Mouse (Mus musculus): ENCODE data around the gene Prm2.
A peak's percentile ranks its signal among the peaks of the same experiment; 100 is the strongest.

The Prm2 gene

DNA sequence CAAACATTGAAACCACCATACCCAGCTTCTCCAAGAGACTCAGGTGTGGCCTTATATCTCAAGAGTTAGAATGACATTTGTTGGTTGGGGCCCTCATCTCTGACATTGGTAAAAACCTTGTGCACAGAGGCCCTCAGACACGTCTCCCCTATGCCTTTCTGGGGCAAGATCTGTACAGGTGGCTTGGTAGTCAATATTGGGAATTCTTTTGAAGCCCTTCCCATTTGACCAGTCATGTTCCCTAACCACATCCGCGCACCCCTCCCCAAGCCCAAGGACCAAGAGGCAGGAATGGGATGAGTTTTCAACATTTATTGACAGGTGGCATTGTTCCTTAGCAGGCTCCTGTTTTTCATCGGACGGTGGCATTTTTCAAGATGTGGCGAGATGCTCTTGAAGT is at the start of gene Prm2:
Gene Prm2 (minus strand): TSS at position 101 of the 400 bp plus-strand sequence.
- no peak for DNase-seq (ENCODE audit: extremely low spot score)

GRCm38 (mm10) chr16:10844319-10844670 is 48.4 kb upstream of the Prm2 start:
- DNase-seq (ENCODE audit: extremely low spot score) = no peak

GRCm38 (mm10) chr16:10843486-10844318 is 47.8 kb upstream of the Prm2 start:
- peak; percentile 58 for DNase-seq (ENCODE audit: extremely low spot score)

DNA sequence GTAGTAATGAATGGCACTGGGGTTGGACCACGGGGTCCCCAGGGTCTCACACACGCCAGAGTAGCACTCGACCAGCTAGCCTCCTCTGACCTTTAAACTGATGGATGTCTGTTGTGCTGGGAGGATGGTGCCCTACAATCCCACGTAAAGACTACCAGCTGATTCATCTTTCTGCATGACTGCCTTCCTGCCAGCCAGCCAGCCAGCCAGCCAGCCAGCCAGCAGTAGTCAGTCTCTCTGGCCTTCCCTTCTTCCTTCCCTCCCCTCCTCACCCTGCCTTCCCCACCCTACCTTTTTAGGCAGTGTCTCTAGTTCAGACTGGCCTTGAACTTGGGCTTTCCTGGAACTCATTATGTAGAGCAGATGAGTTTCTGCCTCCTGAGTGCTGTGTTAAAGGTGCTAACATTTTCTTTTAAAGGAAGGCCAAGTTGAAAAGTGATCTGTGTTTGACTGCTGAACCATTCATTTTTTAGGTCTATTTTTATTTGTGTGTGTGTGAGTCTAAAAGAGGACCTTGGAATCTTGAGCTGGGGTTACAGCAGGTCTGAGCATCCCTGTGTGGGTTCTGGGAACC is 46.4 kb upstream of the Prm2 start:
- DNase-seq (ENCODE audit: extremely low spot score) = no peak

GRCm38 (mm10) chr16:10840018-10840417 is 44.1 kb upstream of the Prm2 start:
- no peak for DNase-seq (ENCODE audit: extremely low spot score)

GRCm38 (mm10) chr16:10838487-10839245 is 42.7 kb upstream of the Prm2 start:
- DNase-seq (ENCODE audit: extremely low spot score) = no peak

- DNase-seq (ENCODE audit: extremely low spot score) = no peak
Observed at GRCm38 (mm10) chr16:10837903-10838302, 42.0 kb upstream of the Prm2 start.

- no peak for DNase-seq (ENCODE audit: extremely low spot score)
Observed at GRCm38 (mm10) chr16:10837250-10837649, 41.3 kb upstream of the Prm2 start.

GRCm38 (mm10) chr16:10836388-10836787 is 40.5 kb upstream of the Prm2 start:
- DNase-seq (ENCODE audit: extremely low spot score) = no peak

- peak; percentile 90 for DNase-seq (ENCODE audit: extremely low spot score)
Observed at GRCm38 (mm10) chr16:10834911-10835587, 39.1 kb upstream of the Prm2 start, which contains the start of gene Rmi2. Gene Rmi2, plus strand, starts transcription at chr16:10835059.

GRCm38 (mm10) chr16:10834542-10834910 is 38.6 kb upstream of the Prm2 start:
- no peak for DNase-seq (ENCODE audit: extremely low spot score)

DNA sequence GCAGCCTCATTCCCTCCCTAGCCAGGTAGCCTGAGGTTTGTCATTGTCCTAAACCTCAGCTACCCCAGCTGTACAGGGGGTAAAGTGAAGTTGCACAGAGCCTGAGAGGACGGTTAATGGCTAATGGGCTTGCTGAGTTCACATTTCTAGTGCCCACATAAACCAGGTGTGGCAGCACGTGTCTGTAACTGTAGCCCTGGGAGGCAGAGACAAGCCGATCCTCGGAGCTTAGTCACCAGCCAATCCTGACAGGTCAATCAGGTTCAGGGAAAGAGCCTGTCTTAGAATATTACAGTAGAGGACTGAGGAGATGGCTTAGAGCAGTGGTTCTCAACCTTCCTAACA is 32.5 kb upstream of the Prm2 start:
- DNase-seq (ENCODE audit: extremely low spot score) = no peak

- no peak for DNase-seq (ENCODE audit: extremely low spot score)
Observed at GRCm38 (mm10) chr16:10827766-10828460, 32.0 kb upstream of the Prm2 start.

- DNase-seq (ENCODE audit: extremely low spot score) = no peak
Observed at GRCm38 (mm10) chr16:10827269-10827668, 31.3 kb upstream of the Prm2 start.

- no peak for DNase-seq (ENCODE audit: extremely low spot score)
Observed at GRCm38 (mm10) chr16:10825840-10826239, 29.9 kb upstream of the Prm2 start.

DNA sequence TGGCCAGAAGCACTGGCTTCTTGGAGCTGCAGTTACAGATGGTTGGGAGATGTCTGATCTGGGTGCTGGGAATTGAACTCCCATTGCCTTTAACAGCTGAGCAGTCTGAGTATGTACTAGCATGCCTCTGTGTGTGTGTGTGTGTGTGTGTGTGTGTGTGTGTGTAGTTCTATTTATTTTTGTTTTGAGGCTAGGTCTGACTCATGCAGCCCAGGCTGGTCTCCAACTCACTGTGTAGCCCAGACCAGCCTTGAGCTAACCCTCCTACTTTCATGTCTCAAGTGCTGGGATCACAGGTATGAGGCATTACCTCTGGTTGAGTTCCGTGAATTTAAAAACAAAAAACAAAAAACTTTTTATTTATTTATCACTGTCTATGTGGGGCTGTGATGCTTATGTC is 28.6 kb upstream of the Prm2 start:
- no peak for DNase-seq (ENCODE audit: extremely low spot score)

DNA sequence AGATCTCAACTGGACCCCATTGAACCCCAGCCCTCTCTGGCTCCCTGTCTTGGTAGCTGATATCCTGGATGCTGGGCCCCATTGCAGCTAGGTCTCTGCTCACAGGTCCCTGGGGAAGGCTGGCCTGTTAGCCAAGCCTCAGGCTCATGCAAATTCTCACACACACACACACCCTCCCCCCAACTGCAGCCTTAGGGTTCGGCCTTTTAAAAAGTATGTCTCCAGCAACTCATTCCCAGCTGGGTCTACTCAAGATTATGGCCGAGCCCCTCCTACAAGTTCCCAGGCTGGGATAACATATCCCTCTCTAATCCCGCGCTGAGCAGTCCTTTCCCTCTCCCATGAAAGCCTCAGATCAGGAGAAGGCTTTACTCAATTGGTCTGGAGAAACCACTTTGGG is 25.5 kb upstream of the Prm2 start:
- no peak for DNase-seq (ENCODE audit: extremely low spot score)

- DNase-seq (ENCODE audit: extremely low spot score) = no peak
Observed at GRCm38 (mm10) chr16:10819966-10820365, 24.0 kb upstream of the Prm2 start.

GRCm38 (mm10) chr16:10818579-10819135 is 22.7 kb upstream of the Prm2 start:
- DNase-seq (ENCODE audit: extremely low spot score) = no peak

DNA sequence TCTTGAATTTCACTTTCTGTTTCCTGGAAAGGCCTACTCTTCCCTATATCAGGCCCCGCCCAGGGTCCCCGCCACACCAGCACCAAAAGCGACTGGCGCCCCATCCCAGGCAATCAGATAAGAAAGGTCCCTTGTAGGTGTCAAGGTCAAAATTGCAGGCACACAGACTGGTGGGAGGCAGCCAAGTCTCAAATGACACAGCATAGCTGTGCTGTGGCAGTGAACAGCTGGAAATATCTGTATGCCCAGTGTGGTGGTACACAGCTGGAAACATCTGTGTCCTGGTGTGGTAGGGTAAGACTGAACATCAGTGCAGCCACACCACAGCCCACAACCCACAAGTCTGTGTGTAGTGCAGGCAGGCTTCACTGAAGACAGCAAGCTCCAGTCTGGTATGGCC is 18.9 kb upstream of the Prm2 start:
- no peak for DNase-seq (ENCODE audit: extremely low spot score)

- no peak for DNase-seq (ENCODE audit: extremely low spot score)
Observed at GRCm38 (mm10) chr16:10813726-10814125, 17.8 kb upstream of the Prm2 start.
